Mouse (Mus musculus) erythroblast, embryonic 14.5 days (primary cell): Measurements from ENCODE around the gene Alad.

Experiments used
- GATA1 ChIP-seq: IDR thresholded peaks from 2 replicates; pipeline ENCODE4 v1.6.1; 2012; ENCODE audit warnings: low read length, inconsistent platforms, mixed read lengths
- TAL1 ChIP-seq: IDR thresholded peaks from 3 replicates; pipeline ENCODE4 v1.6.1; 2012; ENCODE audit warnings: low read length, inconsistent platforms, mixed read lengths

- TF ChIP-seq TAL1, result no peak
- no peak for TF ChIP-seq GATA1
These were observed 56.6 kb downstream of the Alad start for GRCm38 (mm10) chr4:62463124-62463523.
